Mouse (Mus musculus): ENCODE results near the gene Cideb. TPM values are rescaled to one million over a fixed set of nuclear protein-coding genes. Genes with fewer than 3 reads are reported as not detected.

Cideb gene
- polyA plus RNA-seq, 1 experiment: 0.17 TPM

- no peak overlapping the region for H3ac ChIP-seq (ENCODE audit: control insufficient read depth, insufficient read length)
- no peaks in the 10 kb centered on the region for H3K27me3 ChIP-seq (ENCODE audit: control insufficient read depth, insufficient read depth, insufficient read length)
- no peak overlapping the region for H3K4me3 ChIP-seq
- H3K36me3 ChIP-seq (ENCODE audit: control insufficient read depth, insufficient read depth): no peaks in the 10 kb centered on the region
- H3K79me2 ChIP-seq (ENCODE audit: control insufficient read depth, insufficient read depth): no peaks in the 10 kb centered on the region
- TF ChIP-seq USF1 (IDR thresholded peaks at IDR 0.05; ENCODE audit: low read depth) (no peak), E2F4 (IDR thresholded peaks at IDR 0.05; ENCODE audit: insufficient read depth) (no peak), TCF3 (IDR thresholded peaks at IDR 0.05; ENCODE audit: insufficient read length, low read depth) (no peak)
- peak overlapping the region; percentile 47 for H3K4me2 ChIP-seq (ENCODE audit: low read depth)
Observed at GRCm38 (mm10) chr14:55730531-55731032, 27.7 kb downstream of the Cideb start.

GRCm38 (mm10) chr14:55730116-55730515 lies 28.1 kb downstream of the Cideb start:
- no peaks in the 10 kb centered on the region for H3K27me3 ChIP-seq (ENCODE audit: control insufficient read depth, insufficient read depth, insufficient read length)
- no peak for TF ChIP-seq USF1 (IDR thresholded peaks at IDR 0.05; ENCODE audit: low read depth)
- TF ChIP-seq TCF12 (IDR thresholded peaks at IDR 0.05; ENCODE audit: insufficient read depth, poor library complexity, severe bottlenecking): no peak
- TF ChIP-seq REST (IDR thresholded peaks at IDR 0.05; ENCODE audit: insufficient read depth, insufficient read length): no peak
- no peak for TF ChIP-seq MYOG (IDR thresholded peaks at IDR 0.05; ENCODE audit: control insufficient read depth in 1 of 3, insufficient read depth in 1 of 3, insufficient read length in 2 of 3, low read depth in 2 of 3)
- TF ChIP-seq POLR2AphosphoS2 (IDR thresholded peaks at IDR 0.05; ENCODE audit: insufficient read length, low read depth): no peak
- TF ChIP-seq POLR2A (IDR thresholded peaks at IDR 0.05; ENCODE audit: insufficient read length, low read depth): no peak
- TF ChIP-seq MAX (IDR thresholded peaks at IDR 0.05; ENCODE audit: low read depth): no peak
- TF ChIP-seq MYOD1 (IDR thresholded peaks at IDR 0.05; ENCODE audit: control insufficient read depth in 1 of 3, insufficient read length in 2 of 3, low read depth in 2 of 3): no peak
- no peak for TF ChIP-seq CEBPB (IDR thresholded peaks at IDR 0.05; ENCODE audit: insufficient read depth, poor library complexity, severe bottlenecking)
- no peak for TF ChIP-seq TCF3 (IDR thresholded peaks at IDR 0.05; ENCODE audit: insufficient read length, low read depth)
- no peak for TF ChIP-seq E2F4 (IDR thresholded peaks at IDR 0.05; ENCODE audit: insufficient read depth)
- no peak for TF ChIP-seq SRF (IDR thresholded peaks at IDR 0.05; ENCODE audit: control insufficient read depth, insufficient read length, low read depth)
- no peak overlapping the region for H3K4me3 ChIP-seq
- H3K79me2 ChIP-seq (ENCODE audit: control insufficient read depth, insufficient read depth): no peaks in the 10 kb centered on the region
- no peaks in the 10 kb centered on the region for H3K36me3 ChIP-seq (ENCODE audit: control insufficient read depth, insufficient read depth)
- no peak overlapping the region for H3ac ChIP-seq (ENCODE audit: control insufficient read depth, insufficient read length)
- peak overlapping the region; percentile 47 for H3K4me2 ChIP-seq (ENCODE audit: low read depth)

DNA sequence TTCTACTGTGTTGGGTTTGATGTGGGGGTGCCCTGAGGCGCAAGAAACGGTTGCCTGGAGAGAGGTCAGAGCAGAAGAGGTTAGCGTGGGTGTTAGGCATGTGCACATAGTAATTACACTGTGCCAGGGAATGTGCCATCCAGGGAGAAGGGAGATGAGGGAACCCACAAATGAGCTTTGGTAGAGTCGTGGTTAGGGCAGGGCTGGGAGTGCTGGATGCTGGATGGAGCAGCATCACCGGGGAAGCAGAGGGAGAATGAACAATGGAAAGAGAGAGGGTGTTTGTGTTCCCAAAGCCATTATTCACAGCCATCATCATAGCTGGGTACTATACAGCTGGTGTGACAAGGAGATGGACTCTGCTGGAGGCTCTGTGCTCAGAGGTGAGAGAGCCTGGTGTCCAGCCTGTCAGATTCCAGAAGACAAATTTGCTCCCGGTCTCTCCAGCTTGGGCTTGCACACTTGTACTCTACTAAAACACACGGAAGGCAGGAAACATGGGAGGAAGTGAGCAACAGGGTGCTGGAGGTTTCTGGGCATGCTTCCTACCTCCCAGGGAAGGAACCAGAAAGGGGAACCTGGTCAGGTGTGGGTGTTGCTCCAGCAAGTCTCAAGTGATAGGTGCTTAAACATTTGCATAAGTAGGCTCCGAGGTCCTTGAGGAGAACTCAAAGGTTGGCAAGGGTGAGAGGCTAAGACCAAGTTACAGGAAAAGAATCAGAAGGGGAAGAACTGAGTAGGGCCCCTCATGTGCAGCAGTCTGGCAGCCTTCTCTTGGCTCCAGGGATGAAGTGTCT lies 30.2 kb downstream of the Cideb start:
- no peaks in the 10 kb centered on the region for H3K27me3 ChIP-seq (ENCODE audit: control insufficient read depth, insufficient read depth, insufficient read length)
- no peak overlapping the region for H3K4me3 ChIP-seq
- H3K36me3 ChIP-seq (ENCODE audit: control insufficient read depth, insufficient read depth): no peaks in the 10 kb centered on the region
- no peak overlapping the region for H3K4me2 ChIP-seq (ENCODE audit: low read depth)
- no peaks in the 10 kb centered on the region for H3K79me2 ChIP-seq (ENCODE audit: control insufficient read depth, insufficient read depth)
- no peak overlapping the region for H3ac ChIP-seq (ENCODE audit: control insufficient read depth, insufficient read length)
- TF ChIP-seq MYOD1 (IDR thresholded peaks at IDR 0.05; ENCODE audit: control insufficient read depth in 1 of 3, insufficient read length in 2 of 3, low read depth in 2 of 3): no peak
- TF ChIP-seq TCF3 (IDR thresholded peaks at IDR 0.05; ENCODE audit: insufficient read length, low read depth): no peak
- TF ChIP-seq USF1 (IDR thresholded peaks at IDR 0.05; ENCODE audit: low read depth): no peak
- no peak for TF ChIP-seq CEBPB (IDR thresholded peaks at IDR 0.05; ENCODE audit: insufficient read depth, poor library complexity, severe bottlenecking)
- no peak for TF ChIP-seq MYOG (IDR thresholded peaks at IDR 0.05; ENCODE audit: control insufficient read depth in 1 of 3, insufficient read depth in 1 of 3, insufficient read length in 2 of 3, low read depth in 2 of 3)
- TF ChIP-seq MAX (IDR thresholded peaks at IDR 0.05; ENCODE audit: low read depth): no peak
- TF ChIP-seq POLR2A (IDR thresholded peaks at IDR 0.05; ENCODE audit: insufficient read length, low read depth): no peak
- no peak for TF ChIP-seq REST (IDR thresholded peaks at IDR 0.05; ENCODE audit: insufficient read depth, insufficient read length)
- no peak for TF ChIP-seq E2F4 (IDR thresholded peaks at IDR 0.05; ENCODE audit: insufficient read depth)
- TF ChIP-seq POLR2AphosphoS2 (IDR thresholded peaks at IDR 0.05; ENCODE audit: insufficient read length, low read depth): no peak
- TF ChIP-seq SRF (IDR thresholded peaks at IDR 0.05; ENCODE audit: control insufficient read depth, insufficient read length, low read depth): no peak
- no peak for TF ChIP-seq TCF12 (IDR thresholded peaks at IDR 0.05; ENCODE audit: insufficient read depth, poor library complexity, severe bottlenecking)

- H3K79me2 ChIP-seq (ENCODE audit: control insufficient read depth, insufficient read depth): no peaks in the 10 kb centered on the region
- no peaks in the 10 kb centered on the region for H3K27me3 ChIP-seq (ENCODE audit: control insufficient read depth, insufficient read depth, insufficient read length)
- H3K4me3 ChIP-seq: no peak overlapping the region
- H3K4me2 ChIP-seq (ENCODE audit: low read depth): no peak overlapping the region
- no peaks in the 10 kb centered on the region for H3K36me3 ChIP-seq (ENCODE audit: control insufficient read depth, insufficient read depth)
- TF ChIP-seq E2F4 (IDR thresholded peaks at IDR 0.05; ENCODE audit: insufficient read depth) (no peak), CEBPB (IDR thresholded peaks at IDR 0.05; ENCODE audit: insufficient read depth, poor library complexity, severe bottlenecking) (no peak), SRF (IDR thresholded peaks at IDR 0.05; ENCODE audit: control insufficient read depth, insufficient read length, low read depth) (no peak), POLR2A (IDR thresholded peaks at IDR 0.05; ENCODE audit: insufficient read length, low read depth) (no peak), TCF3 (IDR thresholded peaks at IDR 0.05; ENCODE audit: insufficient read length, low read depth) (no peak), REST (IDR thresholded peaks at IDR 0.05; ENCODE audit: insufficient read depth, insufficient read length) (no peak), TCF12 (IDR thresholded peaks at IDR 0.05; ENCODE audit: insufficient read depth, poor library complexity, severe bottlenecking) (no peak), MYOG (IDR thresholded peaks at IDR 0.05; ENCODE audit: control insufficient read depth in 1 of 3, insufficient read depth in 1 of 3, insufficient read length in 2 of 3, low read depth in 2 of 3) (no peak), MYOD1 (IDR thresholded peaks at IDR 0.05; ENCODE audit: control insufficient read depth in 1 of 3, insufficient read length in 2 of 3, low read depth in 2 of 3) (no peak), USF1 (IDR thresholded peaks at IDR 0.05; ENCODE audit: low read depth) (no peak), POLR2AphosphoS2 (IDR thresholded peaks at IDR 0.05; ENCODE audit: insufficient read length, low read depth) (no peak), MAX (IDR thresholded peaks at IDR 0.05; ENCODE audit: low read depth) (no peak)
- no peak overlapping the region for H3ac ChIP-seq (ENCODE audit: control insufficient read depth, insufficient read length)
Observed at GRCm38 (mm10) chr14:55726261-55726660, 32.0 kb downstream of the Cideb start.
